ENCODE assay signal across 15 mouse cellular contexts in the genomic region with DNA sequence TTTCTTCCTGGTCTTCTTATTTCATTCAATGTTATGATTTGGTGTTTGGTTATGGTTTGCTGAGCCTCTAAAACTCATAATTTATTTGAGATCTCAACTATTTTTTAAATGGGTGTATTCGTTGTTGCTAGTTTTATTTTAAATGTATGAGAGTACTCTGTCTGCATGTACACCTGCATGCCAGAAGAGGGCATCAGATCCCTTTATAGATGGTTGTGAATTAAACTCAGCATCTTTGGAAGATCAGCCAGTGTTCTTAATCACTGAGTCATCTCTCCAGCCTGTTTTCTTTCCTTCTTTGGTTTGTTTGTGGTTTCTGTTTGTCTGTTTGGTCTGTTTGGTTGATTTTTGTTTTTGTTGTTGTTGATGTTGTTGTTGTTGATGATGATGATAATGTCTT. TPM values are rescaled to one million over a fixed set of nuclear protein-coding genes. Genes with fewer than 3 reads are reported as not detected.
A peak's percentile ranks its signal among the peaks of the same experiment; 100 is the strongest.
DNase-seq lines count a peak whose midpoint lies in the region; ATAC-seq and TF ChIP-seq lines count a peak whose summit lies in the region.
"Had no signal": no experiment of that assay in that cellular context is flagged by ENCODE, and none has a peak within 500 bp of the region (broad histone marks: within the 10 kb centered on the region; RNA-seq: fewer than 3 reads in every experiment).

No protein-coding gene starts in this region.

- H3K9me3 ChIP-seq in liver, postnatal 0 days (ENCODE audit: low read length) = no peaks in the 10 kb centered on the region
- no peaks in the 10 kb centered on the region for H3K9me3 ChIP-seq in liver, embryonic 12.5 days (replicated peaks)
- H3K9me3 ChIP-seq: heart, embryonic 15.5 days; midbrain, embryonic 13.5 days; stomach, embryonic 15.5 days had no signal

- no peak overlapping the region for H3K4me2 ChIP-seq in liver, postnatal 0 days (ENCODE audit: low read depth, low read length)
- H3K4me2 ChIP-seq in liver, embryonic 12.5 days = no peak overlapping the region
- H3K4me2 ChIP-seq: heart, embryonic 15.5 days; midbrain, embryonic 13.5 days; neural tube, embryonic 13.5 days; stomach, embryonic 15.5 days had no signal

- 30% methylated on average over 1 of the region's 1 CpGs for WGBS in liver, postnatal 0 days (ENCODE audit: insufficient replicate concordance)
- 53% methylated on average over 1 of the region's 1 CpGs for WGBS in liver, embryonic 12.5 days (ENCODE audit: insufficient replicate concordance)

- TF ChIP-seq CTCF in gastrocnemius, adult 2 months (IDR thresholded peaks at IDR 0.05) = peak; percentile 61
- peak; percentile 59 for TF ChIP-seq CTCF in liver, postnatal 0 days (IDR thresholded peaks at IDR 0.05; ENCODE audit: low read depth)

- H3K36me3 ChIP-seq in liver, postnatal 0 days (replicated peaks; ENCODE audit: insufficient read depth, low read length) = no peaks in the 10 kb centered on the region
- no peaks in the 10 kb centered on the region for H3K36me3 ChIP-seq in liver, embryonic 12.5 days
- H3K36me3 ChIP-seq: heart, embryonic 15.5 days; midbrain, embryonic 13.5 days; neural tube, embryonic 13.5 days; stomach, embryonic 15.5 days had no signal

- no peak overlapping the region for H3K9ac ChIP-seq in liver, postnatal 0 days (replicated peaks)
- no peak overlapping the region for H3K9ac ChIP-seq in liver, embryonic 12.5 days
- H3K9ac ChIP-seq: heart, embryonic 15.5 days; midbrain, embryonic 13.5 days; neural tube, embryonic 13.5 days; stomach, embryonic 15.5 days had no signal

- no peak overlapping the region for H3K4me3 ChIP-seq in gastrocnemius, adult 2 months
- H3K4me3 ChIP-seq in liver, postnatal 0 days (ENCODE audit: low read depth, low read length) = no peak overlapping the region
- H3K4me3 ChIP-seq in liver, embryonic 12.5 days = no peak overlapping the region
- H3K4me3 ChIP-seq: heart, embryonic 15.5 days; midbrain, embryonic 13.5 days; neural tube, embryonic 13.5 days; stomach, embryonic 15.5 days had no signal

- no peak for ATAC-seq in liver, postnatal 0 days
- ATAC-seq in liver, embryonic 12.5 days = no peak
- ATAC-seq: midbrain, embryonic 13.5 days had no signal

- no peak for DNase-seq in gastrocnemius, adult 2 months
- DNase-seq in gastrocnemius, postnatal 10 days = no peak
- DNase-seq in liver, postnatal 0 days = no peak
- peak; percentile 60 for DNase-seq in NIH3T3 (ENCODE audit: low read depth)
- DNase-seq in retina, embryonic 14.5 days (ENCODE audit: low spot score) = peak; percentile 35
- DNase-seq in right cerebral cortex, postnatal 4 days = no peak
- no peak for DNase-seq in ovary, adult 18-20 months (ENCODE audit: low spot score)
- DNase-seq: gastrocnemius, postnatal 25 days; kidney, postnatal 4 days had no signal

- no peaks in the 10 kb centered on the region for H3K4me1 ChIP-seq in liver, postnatal 0 days (ENCODE audit: insufficient read depth)
- H3K4me1 ChIP-seq in liver, embryonic 12.5 days = no peaks in the 10 kb centered on the region
- H3K4me1 ChIP-seq: heart, embryonic 15.5 days; midbrain, embryonic 13.5 days; neural tube, embryonic 13.5 days; stomach, embryonic 15.5 days had no signal

- no peak for TF ChIP-seq EP300 in liver, postnatal 0 days (IDR thresholded peaks at IDR 0.05; ENCODE audit: low read depth)

- no peak overlapping the region for H3K27ac ChIP-seq in gastrocnemius, adult 2 months
- H3K27ac ChIP-seq in liver, postnatal 0 days (ENCODE audit: low read depth) = no peak overlapping the region
- no peak overlapping the region for H3K27ac ChIP-seq in liver, embryonic 12.5 days
- H3K27ac ChIP-seq: heart, embryonic 15.5 days; midbrain, embryonic 13.5 days; neural tube, embryonic 13.5 days; stomach, embryonic 15.5 days had no signal

- intact Hi-C loops in gastrocnemius, adult 2 months (cut with DNase I) = loop anchor here (2.0 kb wide), 1 partner anchor 216 kb away; no protein-coding TSS in a partner anchor

- H3K27me3 ChIP-seq in liver, postnatal 0 days (ENCODE audit: insufficient read depth, low read length) = no peaks in the 10 kb centered on the region
- H3K27me3 ChIP-seq in liver, embryonic 12.5 days (replicated peaks) = no peaks in the 10 kb centered on the region
- H3K27me3 ChIP-seq: heart, embryonic 15.5 days; midbrain, embryonic 13.5 days; neural tube, embryonic 13.5 days; stomach, embryonic 15.5 days had no signal

RNA-seq across cellular contexts. Expression of a gene that starts 29.1 kb away (rescaled TPM):
- total RNA-seq in gastrocnemius, adult 2 months (2021) = 10 to 100 TPM; 13.7 to 35.5 TPM
- 10 to 100 TPM; 10.5 to 10.7 TPM for total RNA-seq in gastrocnemius, postnatal 10 days (2021)
- not detected in 2 replicates for polyA plus RNA-seq in liver, postnatal 0 days (2015; fragmentation: Nextera tagmentation; extraction: Ambion mirVana)
- 0.06 TPM in 1 of 2 replicates, not detected in the other for polyA plus RNA-seq in liver, embryonic 12.5 days (2016; fragmentation: Nextera tagmentation; extraction: Ambion mirVana)
- polyA plus RNA-seq: heart, embryonic 15.5 days; liver, embryonic 16.5 days; neural tube, embryonic 13.5 days had no signal

Comparison
In these comparisons a context has a peak if more than half of its experiments do, and no peak if none do; other contexts are left out.
1. DNase-seq: peak in NIH3T3 (single experiment) and retina, embryonic 14.5 days (single experiment); none in gastrocnemius, adult 2 months (single experiment), gastrocnemius, postnatal 10 days (single experiment), liver, postnatal 0 days (single experiment), right cerebral cortex, postnatal 4 days (single experiment) and ovary, adult 18-20 months (single experiment).